ENCODE assay signal across 17 mouse cellular contexts in the genomic region with DNA sequence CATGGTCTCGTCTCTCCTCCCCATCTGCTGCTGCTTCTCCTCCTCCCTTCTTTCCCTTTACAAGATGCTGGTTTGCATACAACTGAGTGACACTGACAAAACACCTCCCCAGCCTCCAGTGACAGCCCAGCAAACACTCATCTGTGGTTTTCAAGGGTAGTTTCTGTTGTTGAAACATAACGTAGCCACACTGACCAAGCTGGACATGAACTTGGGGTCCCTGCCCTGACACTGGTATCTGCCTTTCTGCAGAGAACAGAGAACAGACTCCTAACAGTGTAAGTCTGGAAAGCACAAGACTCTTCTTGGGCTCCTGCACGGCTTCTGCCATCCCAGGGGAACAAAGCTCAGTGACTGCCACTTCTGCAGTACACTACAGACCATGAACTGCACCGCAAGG. TPM values are rescaled to one million over a fixed set of nuclear protein-coding genes. Genes with fewer than 3 reads are reported as not detected.
DNase-seq lines count a peak whose midpoint lies in the region; ATAC-seq and TF ChIP-seq lines count a peak whose summit lies in the region.
"Had no signal": no experiment of that assay in that cellular context is flagged by ENCODE, and none has a peak within 500 bp of the region (broad histone marks: within the 10 kb centered on the region; RNA-seq: fewer than 3 reads in every experiment).

No protein-coding gene starts in this region.

- no peak for TF ChIP-seq POLR2A in spleen, adult 2 months (IDR thresholded peaks at IDR 0.05; ENCODE audit: low read depth, low read length)

- no peaks in the 10 kb centered on the region for H3K27me3 ChIP-seq in spleen, adult 2 months (ENCODE audit: control insufficient read depth, insufficient read depth, low read length)
- H3K27me3 ChIP-seq: limb, embryonic 15.5 days; neural tube, embryonic 13.5 days; Patski had no signal

- ATAC-seq in frontal cortex, adult (ENCODE audit: low TSS enrichment): peak; percentile 24; the same call in 1 of the 2 replicates
- ATAC-seq: hindbrain, embryonic 16.5 days; Patski had no signal

- no peak for TF ChIP-seq CTCF in layer of hippocampus, adult 2 months (conservative IDR thresholded peaks at IDR 0.05)
- no peak for TF ChIP-seq CTCF in spleen, adult 2 months (IDR thresholded peaks at IDR 0.05; ENCODE audit: extremely low read depth, insufficient read depth, insufficient read length, insufficient replicate concordance)

- DNase-seq in frontal cortex, adult 2 months (ENCODE audit: extremely low spot score in 1 of 2, low spot score in 1 of 2): no peak
- no peak for DNase-seq in layer of hippocampus, adult 2 months (ENCODE audit: low spot score in 2 of 2)
- no peak for DNase-seq in layer of hippocampus, adult 8-10 months (ENCODE audit: low spot score in 2 of 2)
- DNase-seq in spleen, adult 2 months (ENCODE audit: low read depth in 1 of 2, low spot score in 2 of 2): no peak
- DNase-seq in spleen, adult 18-20 months: no peak
- DNase-seq in Muller cell, postnatal 12 days (ENCODE audit: inconsistent ontology term): no peak
- DNase-seq in kidney, postnatal 14 days: no peak
- DNase-seq: adrenal gland, postnatal 36 days; cerebellum, postnatal 10 days; heart, postnatal 14 days; kidney, adult 8-10 months; thymus, postnatal 25 days had no signal

- H3K4me3 ChIP-seq in layer of hippocampus, adult 2 months: no peak overlapping the region
- no peak overlapping the region for H3K4me3 ChIP-seq in spleen, adult 2 months (ENCODE audit: extremely low read depth, insufficient read depth, insufficient read length)
- H3K4me3 ChIP-seq: limb, embryonic 15.5 days; neural tube, embryonic 13.5 days had no signal

- peaks cover 36% of the 10 kb centered on the region for H3K4me1 ChIP-seq in spleen, adult 2 months (ENCODE audit: control insufficient read depth, insufficient read depth, insufficient read length)

- no peaks in the 10 kb centered on the region; the same call in 1 of the 2 replicates for H3K36me3 ChIP-seq in spleen, adult 2 months (ENCODE audit: control insufficient read depth, insufficient read depth, low read length)
- H3K36me3 ChIP-seq: limb, embryonic 15.5 days; neural tube, embryonic 13.5 days had no signal

- 50% methylated on average over 4 of the region's 4 CpGs for WGBS in spleen, adult 2 months

- peak overlapping the region; percentile 57 for H3K27ac ChIP-seq in layer of hippocampus, adult 2 months
- H3K27ac ChIP-seq in spleen, adult 2 months (ENCODE audit: insufficient read depth, low read length): peak overlapping the region; percentile 38; the same call in 1 of the 2 replicates
- H3K27ac ChIP-seq: neural tube, embryonic 13.5 days had no signal

RNA-seq across cellular contexts. Expression of gene Pacsin2, which starts 29.7 kb away (rescaled TPM):
- 231 and 243 TPM in 2 replicates for polyA plus RNA-seq in frontal cortex, adult 2 months (2012; rRNA removed)
- total RNA-seq in layer of hippocampus, adult 2 months (2021): 100 to 1,000 TPM in 1 of 2 experiments, 10 to 100 TPM in 1; 99.7 to 104 TPM
- 100 to 1,000 TPM in 3 of 4 experiments, 10 to 100 TPM in 1; 95.2 to 112 (median 106) TPM for total RNA-seq in layer of hippocampus, adult 8-10 months (2022)
- 27.4 and 27.6 TPM in 2 replicates for polyA plus RNA-seq in spleen, adult 2 months (2012; rRNA removed)
